In genomic region chr1:187900756-187901155, GRCm38 (mm10) we compare ENCODE assay signal across 22 mouse cellular contexts.
DNase-seq lines count a peak whose midpoint lies in the region; ATAC-seq and TF ChIP-seq lines count a peak whose summit lies in the region.
"Had no signal": no experiment of that assay in that cellular context is flagged by ENCODE, and none has a peak within 500 bp of the region (broad histone marks: within the 10 kb centered on the region; RNA-seq: fewer than 3 reads in every experiment).

No protein-coding gene starts in this region.

- H3K9ac ChIP-seq in intestine, embryonic 16.5 days (ENCODE audit: low read depth, low read length): no peak overlapping the region
- no peak overlapping the region for H3K9ac ChIP-seq in stomach, embryonic 16.5 days (ENCODE audit: low read length)
- H3K9ac ChIP-seq: forebrain, embryonic 15.5 days; heart, embryonic 12.5 days; midbrain, embryonic 12.5 days; neural tube, embryonic 12.5 days had no signal

- peaks cover 3% of the 10 kb centered on the region; the same call in 1 of the 2 replicates for H3K27me3 ChIP-seq in intestine, embryonic 16.5 days (replicated peaks; ENCODE audit: control insufficient read depth, insufficient read depth, low read length)
- no peaks in the 10 kb centered on the region for H3K27me3 ChIP-seq in stomach, embryonic 16.5 days (ENCODE audit: control insufficient read depth, insufficient read depth, low read length)
- H3K27me3 ChIP-seq: forebrain, embryonic 15.5 days; heart, embryonic 12.5 days; midbrain, embryonic 12.5 days; neural tube, embryonic 12.5 days had no signal

- no peak overlapping the region for H3K27ac ChIP-seq in intestine, embryonic 16.5 days (ENCODE audit: low read length)
- H3K27ac ChIP-seq in stomach, embryonic 16.5 days (ENCODE audit: low read length): no peak overlapping the region
- no peak overlapping the region for H3K27ac ChIP-seq in gastrocnemius, adult 2 months
- H3K27ac ChIP-seq: forebrain, embryonic 15.5 days; hindbrain, postnatal 0 days; midbrain, embryonic 12.5 days; neural tube, embryonic 12.5 days had no signal

- 33% methylated on average over 6 of the region's 6 CpGs for WGBS in intestine, embryonic 16.5 days
- 19% methylated on average over 6 of the region's 6 CpGs for WGBS in stomach, embryonic 16.5 days

- peaks cover 11% of the 10 kb centered on the region; the same call in 1 of the 2 replicates for H3K4me1 ChIP-seq in intestine, embryonic 16.5 days (ENCODE audit: control insufficient read depth, insufficient read depth, low read length)
- no peaks in the 10 kb centered on the region for H3K4me1 ChIP-seq in stomach, embryonic 16.5 days (ENCODE audit: control insufficient read depth, insufficient read depth, low read length)
- H3K4me1 ChIP-seq: forebrain, embryonic 15.5 days; midbrain, embryonic 12.5 days; neural tube, embryonic 12.5 days had no signal

- DNase-seq in embryo, embryonic 11 days: peak; percentile 13
- no peak for DNase-seq in embryo, embryonic 9.5 days (ENCODE audit: extremely low spot score)
- DNase-seq in lung, adult 18-20 months: peak; percentile 39 to 58
- DNase-seq in lung, postnatal 10 days: no peak
- no peak for DNase-seq in gastrocnemius, adult 2 months
- DNase-seq in thymus, postnatal 10 days (ENCODE audit: low spot score in 2 of 2): no peak
- DNase-seq: adrenal gland, adult 8-10 months; cerebellum, adult 11-12 months; cerebellum, postnatal 14 days; gastrocnemius, postnatal 10 days; heart, adult 18-20 months; heart, postnatal 14 days; kidney, postnatal 10 days; retina, postnatal 1 day had no signal

- no peak overlapping the region for H3K4me3 ChIP-seq in intestine, embryonic 16.5 days (ENCODE audit: low read length)
- no peak overlapping the region for H3K4me3 ChIP-seq in stomach, embryonic 16.5 days (replicated peaks; ENCODE audit: low read length)
- no peak overlapping the region for H3K4me3 ChIP-seq in gastrocnemius, adult 2 months
- H3K4me3 ChIP-seq: forebrain, embryonic 15.5 days; heart, embryonic 12.5 days; midbrain, embryonic 12.5 days; neural tube, embryonic 12.5 days had no signal

- no peaks in the 10 kb centered on the region for H3K9me3 ChIP-seq in intestine, embryonic 16.5 days (ENCODE audit: control insufficient read depth, low read length)
- no peaks in the 10 kb centered on the region for H3K9me3 ChIP-seq in stomach, embryonic 16.5 days (replicated peaks; ENCODE audit: control insufficient read depth, low read length)
- H3K9me3 ChIP-seq: forebrain, embryonic 15.5 days; heart, embryonic 12.5 days; midbrain, embryonic 12.5 days; neural tube, embryonic 12.5 days had no signal

- no peak overlapping the region for H3K4me2 ChIP-seq in intestine, embryonic 16.5 days (ENCODE audit: low read depth, low read length)
- no peak overlapping the region for H3K4me2 ChIP-seq in stomach, embryonic 16.5 days (ENCODE audit: low read depth, low read length)
- H3K4me2 ChIP-seq: forebrain, embryonic 15.5 days; heart, embryonic 12.5 days; midbrain, embryonic 12.5 days; neural tube, embryonic 12.5 days had no signal

- no peak for TF ChIP-seq CTCF in gastrocnemius, adult 2 months (IDR thresholded peaks at IDR 0.05)

- intact Hi-C loops in gastrocnemius, adult 2 months (cut with DNase I): no loop called here

- H3K36me3 ChIP-seq in intestine, embryonic 16.5 days (ENCODE audit: control insufficient read depth, insufficient read depth, low read length): no peaks in the 10 kb centered on the region
- H3K36me3 ChIP-seq in stomach, embryonic 16.5 days (ENCODE audit: control insufficient read depth, insufficient read depth, low read length): no peaks in the 10 kb centered on the region
- H3K36me3 ChIP-seq: forebrain, embryonic 15.5 days; heart, embryonic 12.5 days; midbrain, embryonic 12.5 days; neural tube, embryonic 12.5 days had no signal

- peak; percentile 56 for ATAC-seq in intestine, embryonic 16.5 days
- ATAC-seq in stomach, embryonic 16.5 days (ENCODE audit: insufficient read depth, low FRiP score): peak; percentile 25; the same call in 1 of the 2 replicates
- ATAC-seq: activated CD4-positive, CD25-positive, alpha-beta regulatory T cell, adult 4 months; forebrain, embryonic 15.5 days; hindbrain, postnatal 0 days had no signal

Comparison
In these comparisons a context has a peak if more than half of its experiments do, and no peak if none do; other contexts are left out.
1. DNase-seq: peak in embryo, embryonic 11 days (single experiment) and lung, adult 18-20 months (2 of 2); none in embryo, embryonic 9.5 days (single experiment), lung, postnatal 10 days (single experiment), gastrocnemius, adult 2 months (single experiment) and thymus, postnatal 10 days (0 of 2).